Mouse (Mus musculus) embryo, embryonic 11.5 days (tissue): ENCODE data around the gene Pla2g5.
"Not testable (repeated sequence)": the region's sequence is repeated elsewhere in the genome, so short reads cannot be mapped to it uniquely, and the experiment has no call there.

Source experiments
- DNase-seq: peaks from one replicate; pipeline ENCODE4 v3.0.0-alpha.2; 2012; ENCODE audit warnings: low read depth, low spot score

Gene Pla2g5

DNA sequence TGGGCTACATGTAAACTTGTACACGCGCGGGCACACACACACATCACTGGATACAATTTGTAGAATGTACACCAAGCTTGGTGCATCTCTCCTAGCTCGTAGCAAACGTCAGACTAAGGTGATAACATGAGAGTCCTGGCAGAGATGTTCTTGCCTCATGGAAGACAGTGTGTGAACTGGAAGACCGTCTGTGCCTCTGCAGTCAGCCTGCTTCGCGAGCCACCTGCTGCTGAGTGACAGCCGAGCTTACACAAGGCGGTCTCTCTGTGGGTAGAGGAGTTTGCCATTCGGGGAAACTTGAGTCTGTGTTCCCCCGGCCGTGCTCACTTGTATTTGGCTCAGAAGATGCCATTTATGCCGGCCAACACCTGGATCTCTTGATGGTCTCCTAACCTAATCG lies 4.8 kb downstream of the Pla2g5 start:
- no peak for DNase-seq

DNA sequence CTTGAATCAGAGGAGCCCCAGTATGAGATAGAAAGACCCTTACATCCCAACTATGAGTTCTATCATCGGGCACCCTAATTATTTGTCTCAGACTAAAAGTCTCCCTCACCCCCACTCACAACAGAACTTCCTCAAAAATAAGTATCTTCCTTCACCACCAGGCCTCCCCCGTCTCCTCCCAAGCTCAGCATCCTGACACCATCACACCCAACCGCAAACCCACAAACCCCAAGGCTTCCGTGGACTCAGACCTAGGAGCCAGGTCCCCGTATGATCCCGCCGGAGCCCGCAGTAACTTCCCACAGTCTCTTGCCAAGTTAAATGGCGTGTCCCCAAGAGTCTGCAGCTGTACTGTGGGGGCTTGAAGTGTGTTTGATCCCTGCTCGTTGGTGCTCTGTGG lies 5.7 kb downstream of the Pla2g5 start:
- no peak for DNase-seq

DNA sequence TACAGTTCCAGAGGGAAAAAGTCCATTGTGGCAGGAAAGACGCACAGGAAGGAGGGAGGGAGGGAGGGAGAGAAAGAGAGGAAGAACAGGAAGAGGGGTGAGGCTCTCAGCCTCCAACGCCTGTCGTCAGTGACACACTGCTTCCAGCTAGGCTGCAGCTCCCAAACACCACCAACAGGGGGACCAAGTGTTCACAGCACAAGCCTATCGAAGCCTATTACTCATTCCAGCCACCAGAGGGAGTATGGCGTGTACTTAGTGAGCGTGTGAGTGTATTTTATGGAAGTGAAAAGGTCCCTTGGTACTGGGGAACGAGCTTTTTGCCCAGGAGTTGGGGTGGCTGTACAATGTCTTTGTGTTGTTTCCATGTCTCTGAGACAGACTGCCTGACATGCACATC lies 6.8 kb downstream of the Pla2g5 start:
- peak; percentile 68 for DNase-seq

DNA sequence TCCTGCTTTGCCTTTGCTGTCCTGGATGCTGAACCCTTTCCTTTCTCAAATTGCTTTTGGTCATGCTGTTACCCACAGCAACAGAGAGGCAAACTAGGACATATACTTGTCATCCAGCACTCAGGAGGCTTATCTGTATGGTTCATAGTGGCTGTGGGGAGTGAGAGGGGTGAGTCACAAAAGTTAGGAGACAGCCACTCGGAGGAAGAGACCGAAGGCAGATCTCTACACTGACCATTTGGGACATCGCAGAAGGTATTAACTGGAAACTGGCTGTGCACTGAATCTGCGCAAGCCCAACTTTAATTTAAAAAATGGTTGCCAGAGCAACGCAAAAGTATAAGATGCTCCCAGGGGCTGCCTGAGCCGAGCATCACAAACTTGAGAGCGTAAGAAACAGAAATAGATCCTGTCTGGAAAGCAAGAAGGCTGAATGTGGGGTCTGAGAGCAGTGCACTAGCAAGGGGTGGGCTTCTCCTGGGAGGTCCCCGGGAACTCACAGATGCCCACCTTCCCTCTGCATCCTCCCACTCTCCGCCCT lies 8.1 kb downstream of the Pla2g5 start:
- DNase-seq: no peak

- no peak for DNase-seq
Observed at GRCm38 (mm10) chr4:138852961-138853360, 10.3 kb downstream of the Pla2g5 start.

DNA sequence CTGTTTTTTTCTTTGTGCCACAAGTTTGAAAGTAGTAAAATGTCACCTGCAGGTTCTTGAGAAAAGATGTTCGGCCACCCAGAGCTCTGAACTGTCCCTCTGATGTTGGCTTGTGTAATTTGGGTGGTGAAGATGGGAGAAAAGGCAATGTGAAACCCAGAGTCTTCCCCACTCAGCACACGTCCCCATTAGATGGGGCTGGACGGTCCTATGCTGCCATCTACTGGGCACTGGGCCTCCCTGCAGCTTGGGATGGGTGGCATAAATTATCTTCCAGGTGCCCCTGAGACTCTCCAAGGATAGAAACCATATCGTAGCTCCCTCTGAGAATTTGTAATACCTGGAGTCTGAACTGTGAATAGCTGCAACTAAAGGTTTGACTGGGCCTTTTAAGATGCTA lies 11.8 kb downstream of the Pla2g5 start:
- peak; percentile 59 for DNase-seq

DNA sequence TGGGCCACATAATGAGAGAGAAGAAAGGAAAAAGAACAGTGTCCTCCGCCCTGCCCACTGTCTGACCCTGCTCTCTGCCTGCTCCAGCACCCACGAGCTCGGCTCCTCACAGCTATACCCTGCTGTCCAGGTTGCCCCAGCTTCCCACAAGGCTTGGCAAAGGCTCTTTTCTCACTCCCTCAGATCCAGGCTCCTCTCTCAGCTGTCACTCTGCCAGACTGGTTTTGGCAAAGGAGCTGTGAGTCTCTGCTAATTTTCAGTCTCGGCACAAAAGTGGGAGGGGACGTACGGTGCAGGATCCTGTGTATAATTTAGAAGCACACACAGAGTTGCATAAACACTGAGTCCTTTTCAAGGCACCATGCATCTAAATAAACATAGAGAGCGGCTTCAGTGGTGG lies 21.9 kb downstream of the Pla2g5 start:
- no peak for DNase-seq

DNA sequence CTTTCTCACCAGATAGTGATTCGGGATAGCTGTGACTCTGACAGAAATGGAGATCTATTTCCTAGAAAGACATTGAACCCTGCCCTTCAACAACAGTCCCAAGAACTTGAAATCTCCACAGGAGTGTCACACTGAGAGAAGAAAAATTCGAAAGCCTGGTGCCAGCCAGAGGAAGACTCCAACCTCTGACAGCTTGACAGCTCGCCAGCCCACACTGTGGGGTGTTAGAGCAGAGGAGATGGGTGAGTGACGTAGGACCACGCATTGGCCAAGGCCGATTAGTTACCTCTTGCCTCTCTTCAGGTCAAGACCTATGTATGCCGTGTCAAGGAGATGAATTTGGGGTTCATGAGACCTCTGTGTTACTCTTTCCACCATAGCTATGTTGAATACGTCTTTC lies 22.6 kb downstream of the Pla2g5 start:
- DNase-seq: no peak

DNA sequence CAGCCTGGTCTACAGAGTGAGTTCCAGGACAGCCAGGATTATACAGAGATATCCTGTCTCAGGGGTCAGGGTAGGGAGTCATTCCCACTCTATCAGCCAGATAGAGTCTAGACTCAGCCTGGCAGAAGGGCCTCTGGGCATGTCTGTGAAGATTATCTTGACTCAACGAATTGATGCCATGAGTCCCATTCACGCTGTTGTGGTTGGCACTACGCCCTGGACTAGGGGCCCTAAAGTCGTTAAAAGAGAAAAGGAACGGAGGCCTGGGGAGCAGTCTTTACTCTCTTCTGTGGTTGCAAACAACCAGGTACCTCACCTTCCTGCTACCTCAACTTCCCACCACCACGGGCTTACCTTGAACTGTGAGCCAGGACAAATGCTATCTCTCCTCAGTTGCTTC lies 23.5 kb downstream of the Pla2g5 start:
- DNase-seq: no peak

DNA sequence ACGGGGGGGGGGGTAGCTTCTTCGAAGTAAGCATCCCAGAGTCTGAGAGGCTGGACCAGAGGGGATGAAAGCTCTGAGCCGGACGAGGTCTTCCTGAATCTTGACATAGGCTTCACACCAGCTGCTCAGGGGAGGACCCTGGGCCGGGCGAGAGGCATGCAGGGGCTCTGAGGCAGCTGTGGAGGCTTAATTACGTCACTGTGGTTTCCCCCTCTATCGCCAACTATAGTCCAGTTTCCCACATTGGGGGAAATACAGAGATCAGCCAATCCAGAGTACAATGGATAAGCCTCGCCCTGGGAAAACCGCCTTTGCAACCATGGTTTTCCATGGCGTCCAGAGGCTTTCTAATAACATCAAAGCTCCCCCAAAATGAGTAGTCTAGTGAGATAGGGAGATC lies 36.1 kb downstream of the Pla2g5 start:
- DNase-seq: no peak

DNA sequence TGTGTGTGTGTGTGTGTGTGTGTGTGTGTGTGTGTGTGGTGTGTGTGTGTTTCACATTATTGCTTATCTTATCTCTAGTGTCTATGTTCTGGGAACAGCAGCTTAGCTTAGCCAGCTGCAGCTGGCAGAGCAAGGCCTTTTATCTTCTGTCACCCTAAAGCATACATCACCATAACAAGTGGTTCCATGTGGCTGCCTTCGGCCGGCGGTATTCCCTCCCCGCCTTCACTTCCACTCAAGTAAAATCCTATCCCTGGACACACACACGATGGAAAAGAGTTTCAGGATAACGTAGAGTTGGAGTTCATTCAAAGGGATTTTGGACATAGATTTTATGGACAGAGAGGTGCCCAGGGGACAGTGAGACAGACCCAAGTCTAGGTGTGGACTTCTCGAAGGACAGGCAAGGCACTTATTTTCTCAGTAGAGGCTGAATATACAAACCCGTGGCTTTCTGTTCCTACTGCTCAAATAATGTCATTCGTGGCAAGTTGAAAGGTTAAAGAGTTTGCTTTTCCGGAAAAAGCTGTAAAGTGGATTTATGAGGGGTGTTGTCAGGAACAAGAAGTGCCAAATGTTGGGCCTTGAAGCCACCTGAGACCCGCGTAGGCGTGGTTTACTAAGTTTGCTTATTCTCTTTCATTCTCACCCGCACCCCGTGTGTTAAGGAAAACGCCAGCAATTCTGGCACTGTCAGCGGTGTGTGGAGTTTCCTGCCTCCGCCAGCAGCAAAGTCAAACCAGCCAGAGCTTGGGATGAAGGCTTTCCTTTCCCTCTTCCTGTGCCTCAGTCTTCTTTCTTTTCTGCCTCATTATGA lies 37.3 kb downstream of the Pla2g5 start:
- DNase-seq: peak; percentile 27

GRCm38 (mm10) chr4:138824660-138825059 lies 38.6 kb downstream of the Pla2g5 start:
- no peak for DNase-seq

DNA sequence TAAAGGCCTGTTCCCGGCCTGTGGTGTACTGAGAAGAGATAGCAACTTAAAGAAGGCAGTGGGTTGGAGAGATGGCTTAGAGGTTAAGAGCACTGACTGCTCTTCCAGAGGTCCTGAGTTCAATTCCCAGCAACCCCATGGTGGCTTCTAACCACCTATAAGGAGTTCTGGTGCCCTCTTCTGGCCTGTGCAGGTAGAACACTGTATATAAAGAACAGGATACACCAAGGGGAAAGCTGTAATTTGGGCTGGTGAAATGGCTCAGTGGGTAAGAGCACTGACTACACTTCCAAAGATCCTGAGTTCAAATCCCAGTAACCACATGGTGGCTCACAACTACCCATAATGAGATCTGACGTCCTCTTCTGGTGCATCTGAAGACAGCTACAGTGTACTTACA lies 39.1 kb downstream of the Pla2g5 start:
- DNase-seq: not testable (repeated sequence)

DNA sequence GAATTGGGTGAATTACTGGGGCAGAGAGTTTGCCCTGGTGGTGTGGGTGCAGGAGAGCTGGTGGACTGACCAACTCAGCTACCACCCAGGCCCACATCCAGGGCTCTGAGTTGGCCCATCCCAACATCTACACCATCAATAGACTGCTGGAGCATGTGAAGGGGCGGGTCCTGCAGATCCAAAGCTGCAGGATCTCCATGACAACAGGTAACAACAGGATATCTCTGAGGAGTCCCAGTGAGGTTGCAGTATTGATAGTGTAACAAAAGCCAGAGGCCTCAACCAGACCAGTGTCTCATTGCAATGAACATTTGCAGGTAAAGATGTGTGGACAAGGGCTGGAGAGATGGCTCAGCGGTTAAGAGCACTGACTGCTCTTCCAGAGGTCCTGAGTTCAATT lies 42.2 kb downstream of the Pla2g5 start:
- no peak for DNase-seq

DNA sequence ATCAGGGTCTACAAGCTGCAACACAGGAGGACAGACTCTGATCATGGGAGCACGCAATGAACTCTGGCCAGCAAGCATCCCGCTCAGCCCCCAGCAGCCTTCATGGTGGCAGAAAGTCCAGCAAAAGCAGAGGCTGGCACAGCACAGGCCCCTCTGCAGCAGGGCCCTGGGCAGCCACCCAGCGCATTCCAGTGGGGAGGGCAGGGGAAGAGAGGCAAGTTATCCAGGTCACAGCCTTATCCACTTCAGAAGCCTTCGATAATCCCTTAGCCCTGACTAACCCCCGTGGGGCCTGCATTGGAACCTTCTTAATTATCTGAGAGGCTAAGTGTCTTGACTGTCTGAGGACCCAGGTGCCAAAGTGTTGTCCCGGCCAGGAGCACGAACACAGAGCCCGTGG lies 44.2 kb downstream of the Pla2g5 start:
- no peak for DNase-seq

DNA sequence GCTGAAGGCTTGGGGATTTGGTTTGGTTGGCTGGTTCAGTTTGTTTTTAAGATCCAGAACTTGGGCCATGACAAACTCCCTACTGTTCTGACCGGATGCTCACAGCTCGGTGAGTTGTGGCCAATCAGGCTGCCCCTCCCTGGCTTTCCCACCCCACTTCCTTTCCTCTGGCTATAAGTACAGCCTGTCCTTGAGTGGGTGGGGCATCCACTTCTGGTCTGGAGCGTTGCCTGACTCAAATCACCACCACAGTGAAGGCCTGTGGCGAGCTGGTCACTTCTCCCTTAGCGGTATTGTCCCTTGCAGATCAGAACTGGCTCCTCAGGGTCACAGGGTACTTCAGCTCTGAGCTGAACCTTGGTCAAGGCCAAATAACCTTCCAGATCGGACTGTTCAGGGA lies 45.5 kb downstream of the Pla2g5 start:
- DNase-seq: no peak

DNA sequence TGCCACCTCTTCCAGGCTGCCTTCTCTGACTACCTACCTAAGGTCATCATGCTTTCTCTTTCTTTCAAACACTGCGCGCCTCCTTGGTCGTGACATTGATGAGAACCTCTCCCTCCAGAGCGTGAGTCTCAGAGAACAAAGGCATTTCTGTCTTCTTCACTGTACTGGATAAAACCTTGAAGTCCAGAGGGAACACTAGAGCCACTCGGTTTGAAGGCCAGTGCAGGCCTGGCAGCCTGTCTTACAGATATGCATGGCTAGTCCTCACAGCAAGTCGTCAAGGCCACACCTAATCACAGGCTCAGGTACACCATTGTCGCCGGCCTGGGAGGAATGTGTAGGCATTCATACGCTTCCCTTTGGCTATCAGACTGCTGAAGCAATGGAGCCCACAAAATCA lies 47.1 kb downstream of the Pla2g5 start:
- DNase-seq: no peak

DNA sequence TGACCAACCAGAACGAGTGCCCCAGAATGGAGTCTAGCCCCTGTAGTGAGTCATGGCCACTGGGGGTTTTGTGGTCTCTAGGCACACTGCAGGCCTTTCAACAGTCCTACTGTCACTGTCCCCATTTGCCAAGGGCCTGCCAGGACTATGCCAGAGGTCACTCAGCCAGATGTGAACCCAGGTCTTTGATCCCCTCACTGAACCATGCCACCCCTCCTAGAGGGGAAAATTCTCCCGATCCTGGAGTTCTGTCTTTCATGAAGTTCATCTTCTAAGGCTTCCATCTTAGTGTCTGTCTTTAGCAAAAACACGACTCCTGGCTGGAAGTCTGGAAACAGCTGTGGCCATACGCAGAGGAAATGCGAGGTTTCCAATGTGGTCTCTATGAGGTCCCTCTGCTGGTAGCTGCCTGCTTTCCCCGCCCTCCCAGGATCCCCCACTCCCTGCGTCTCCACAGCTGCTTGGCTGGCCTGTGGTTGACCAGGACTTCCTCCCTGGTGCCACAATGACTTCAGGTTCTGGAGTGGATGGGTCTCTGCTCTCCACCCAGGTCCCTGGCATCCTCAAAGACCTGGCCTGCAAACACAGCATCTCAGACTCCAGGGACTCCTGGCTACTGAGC lies 56.3 kb downstream of the Pla2g5 start:
- DNase-seq: no peak

DNA sequence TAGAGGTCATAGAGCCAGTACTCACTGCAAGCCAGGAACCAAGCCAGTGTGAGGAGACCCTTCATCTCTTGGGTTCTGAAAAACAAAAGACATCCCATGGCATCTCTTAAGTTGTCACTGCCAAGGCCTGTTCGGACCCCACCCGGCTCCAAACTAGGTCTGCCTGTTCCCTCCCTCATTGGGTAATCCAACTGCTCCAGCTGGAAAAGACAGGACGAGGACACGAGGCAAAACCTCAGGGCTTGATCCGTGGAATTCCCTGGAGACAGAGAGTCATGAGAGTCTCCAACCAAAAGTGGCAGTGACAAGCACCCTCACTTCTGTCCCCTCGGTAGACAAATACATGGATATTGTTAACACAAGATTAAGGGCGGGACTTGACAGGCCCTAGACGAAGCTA lies 57.1 kb downstream of the Pla2g5 start:
- no peak for DNase-seq

DNA sequence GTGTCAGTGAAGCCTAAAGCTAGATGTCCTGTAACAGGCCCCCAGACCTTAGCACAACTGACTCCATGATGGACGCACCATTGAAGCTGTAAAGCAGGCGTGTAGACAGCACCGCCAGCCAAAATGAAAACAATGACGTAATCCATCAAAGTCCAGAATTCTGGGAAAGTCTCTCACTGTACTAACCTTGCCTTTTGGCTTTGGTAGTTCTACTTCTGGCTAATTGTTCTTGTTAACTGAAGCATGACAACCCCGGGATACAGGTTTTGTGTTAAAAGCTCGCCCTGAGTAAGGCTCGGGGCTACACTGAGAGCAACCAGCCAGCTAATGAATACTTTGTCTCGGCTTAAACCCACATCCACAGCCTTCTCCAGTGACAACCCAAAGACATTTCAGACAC lies 58.0 kb downstream of the Pla2g5 start:
- no peak for DNase-seq

GRCm38 (mm10) chr4:138802917-138803316 lies 60.4 kb downstream of the Pla2g5 start:
- no peak for DNase-seq

- DNase-seq: no peak
Observed at GRCm38 (mm10) chr4:138801631-138802030, 61.7 kb downstream of the Pla2g5 start.

- no peak for DNase-seq
Observed at GRCm38 (mm10) chr4:138800134-138800744, 63.0 kb downstream of the Pla2g5 start.
